Mouse (Mus musculus): ENCODE measurements around the gene Mss51. TPM values are rescaled to one million over a fixed set of nuclear protein-coding genes. Genes with fewer than 3 reads are reported as not detected.

Gene Mss51
- 0.88 TPM for polyA plus RNA-seq (2017; shearing (Covaris generic))

GRCm38 (mm10) chr14:20496603-20497002 lies at the start of gene Mss51:
Gene Mss51, minus strand, starts transcription at chr14:20496901.

DNA sequence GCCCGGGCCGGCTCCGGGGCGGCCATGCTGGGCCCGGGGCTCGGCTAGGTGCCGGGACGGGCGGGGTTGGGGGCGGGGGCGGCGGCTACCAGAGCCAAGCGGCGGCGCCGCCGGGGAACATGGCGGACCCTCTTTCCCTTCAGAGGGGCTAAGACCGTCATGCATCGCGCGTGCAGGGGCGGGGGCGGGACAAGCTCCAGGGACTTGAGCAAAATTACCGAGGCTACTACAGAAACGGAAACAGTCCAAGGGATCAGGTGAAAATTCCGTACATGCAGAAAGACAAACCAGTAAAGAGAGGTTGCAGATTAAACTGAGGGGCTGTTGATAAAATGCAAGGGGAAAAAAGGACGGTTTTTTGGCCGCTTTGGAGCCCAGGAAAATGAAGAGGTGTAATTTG lies 49.7 kb upstream of the Mss51 start, which contains the start of gene Ppp3cb:
Gene Ppp3cb (minus strand): TSS at position 159 of the 400 bp plus-strand sequence.

DNA sequence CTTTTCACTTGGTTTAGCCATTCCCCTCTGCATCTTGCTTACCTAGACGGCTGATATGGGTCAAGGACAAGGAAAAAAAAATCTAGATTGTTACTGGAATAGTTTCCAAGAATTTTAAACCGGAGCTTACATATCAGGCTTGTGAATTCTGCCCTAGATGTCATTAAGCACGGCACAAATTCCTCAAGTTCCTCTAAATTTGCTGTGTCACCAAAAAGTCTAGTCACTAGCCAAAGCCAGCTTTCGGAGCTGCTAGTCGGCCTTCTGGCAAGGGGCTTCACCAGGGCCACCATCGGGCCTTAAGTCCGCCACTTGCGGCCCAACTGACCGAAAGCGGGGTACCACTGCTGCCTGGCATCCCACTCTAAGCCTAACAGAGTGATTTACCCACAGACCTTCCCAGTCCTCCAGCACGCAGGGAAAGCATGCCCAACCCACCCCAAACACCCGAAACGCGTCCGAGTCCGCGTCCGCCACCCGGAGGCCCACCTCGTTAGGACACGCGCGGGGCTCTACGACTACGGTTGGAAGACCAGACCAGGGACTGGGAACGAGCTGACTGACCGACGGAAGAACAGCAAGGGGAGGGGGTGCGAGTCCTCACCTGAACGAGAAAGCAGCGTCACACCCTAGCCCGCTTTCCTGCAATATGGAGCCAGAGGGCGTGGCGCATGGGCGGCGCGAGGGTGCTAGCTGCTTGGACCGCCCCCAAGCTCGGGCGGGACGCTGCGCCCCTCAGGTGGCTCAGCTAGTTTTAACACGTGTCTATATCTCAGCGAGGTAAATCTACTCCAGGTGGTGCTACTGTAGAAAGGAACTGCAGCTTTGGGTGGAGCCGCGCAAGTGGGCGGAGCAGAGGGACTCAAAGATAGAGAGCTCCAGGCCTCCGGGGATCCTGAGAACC lies 17.2 kb downstream of the Mss51 start, which contains the start of gene Anxa7:
Gene Anxa7 (minus strand): TSS at position 843 of the 904 bp plus-strand sequence.

GRCm38 (mm10) chr14:20451765-20452331 lies 44.9 kb downstream of the Mss51 start, which contains the start of gene Cfap70:
Gene Cfap70, minus strand, starts transcription at chr14:20452226.

Other genes with a start within 250 kb of the Mss51 start
- gene Kcnk16, start 227.7 kb downstream of the Mss51 start, polyA plus RNA-seq (2017; shearing (Covaris generic)) = not detected
- gene Nudt13, start 202.2 kb downstream of the Mss51 start, polyA plus RNA-seq (2017; shearing (Covaris generic)) = 15.9 TPM
- gene Ecd, start 148.8 kb downstream of the Mss51 start, polyA plus RNA-seq (2017; shearing (Covaris generic)) = 47.5 TPM
- gene Fam149b, start 148.7 kb downstream of the Mss51 start, polyA plus RNA-seq (2017; shearing (Covaris generic)) = 57.2 TPM
- 139 TPM for gene Dnajc9, start 108.0 kb downstream of the Mss51 start, polyA plus RNA-seq (2017; shearing (Covaris generic))
- gene Mrps16, start 103.3 kb downstream of the Mss51 start, polyA plus RNA-seq (2017; shearing (Covaris generic)) = 39.7 TPM
- not detected for gene Cfap70, start 44.7 kb downstream of the Mss51 start, polyA plus RNA-seq (2017; shearing (Covaris generic))
- gene Anxa7, start 16.8 kb downstream of the Mss51 start, polyA plus RNA-seq (2017; shearing (Covaris generic)) = 35.0 TPM
- 26.4 TPM for gene Ppp3cb, start 49.7 kb upstream of the Mss51 start, polyA plus RNA-seq (2017; shearing (Covaris generic))
- gene Usp54, start 144.2 kb upstream of the Mss51 start, polyA plus RNA-seq (2017; shearing (Covaris generic)) = 1.7 TPM
- 0.60 TPM for gene Myoz1, start 159.6 kb upstream of the Mss51 start, polyA plus RNA-seq (2017; shearing (Covaris generic))
- gene Synpo2l, start 171.5 kb upstream of the Mss51 start, polyA plus RNA-seq (2017; shearing (Covaris generic)) = not detected
- gene Sec24c, start 177.4 kb upstream of the Mss51 start, polyA plus RNA-seq (2017; shearing (Covaris generic)) = 255 TPM
- 8.6 TPM for gene Fut11, start 198.1 kb upstream of the Mss51 start, polyA plus RNA-seq (2017; shearing (Covaris generic))
- 72.9 TPM for gene Chchd1, start 206.1 kb upstream of the Mss51 start, polyA plus RNA-seq (2017; shearing (Covaris generic))
- gene Zswim8, start 210.7 kb upstream of the Mss51 start, polyA plus RNA-seq (2017; shearing (Covaris generic)) = 55.9 TPM
- 30.0 TPM for gene Ndst2, start 237.7 kb upstream of the Mss51 start, polyA plus RNA-seq (2017; shearing (Covaris generic))